Mouse (Mus musculus) embryonic facial prominence, embryonic 13.5 days (tissue): ENCODE data around the gene Actl6b. TPM values are rescaled to one million over a fixed set of nuclear protein-coding genes. Genes with fewer than 3 reads are reported as not detected.
A peak's percentile ranks its signal among the peaks of the same experiment; 100 is the strongest.
"Not testable (repeated sequence)": the region's sequence is repeated elsewhere in the genome, so short reads cannot be mapped to it uniquely, and the experiment has no call there.

Experiments
- ATAC-seq: fragments of 200-750 bp; cut with Nextera tagmentation; 2 replicates; pipeline ENCODE4 v1.8.0; 2017; ENCODE audit warnings: low read depth; ENCODE audit not compliant: insufficient number of reproducible peaks, insufficient read depth, low FRiP score, low TSS enrichment
- H3K27ac ChIP-seq: fragments of 300-500 bp; sonication (generic); 2 replicates; pipeline ENCODE4 v1.5.1; 2015; ENCODE audit warnings: moderate library complexity, mild to moderate bottlenecking, inconsistent platforms
- H3K27me3 ChIP-seq: fragments of 300-500 bp; sonication (generic); 2 replicates; pipeline ENCODE4 v1.6.1; 2015; ENCODE audit warnings: mild to moderate bottlenecking, inconsistent platforms
- H3K36me3 ChIP-seq: fragments of 300-500 bp; sonication (generic); 2 replicates; pipeline ENCODE4 v1.6.1; 2015; ENCODE audit warnings: mild to moderate bottlenecking, inconsistent platforms
- H3K4me1 ChIP-seq: fragments of 300-500 bp; sonication (generic); 2 replicates; pipeline ENCODE4 v1.6.1; 2015; ENCODE audit warnings: inconsistent platforms
- H3K4me2 ChIP-seq: fragments of 300-500 bp; sonication (generic); 2 replicates; pipeline ENCODE4 v1.6.1; 2015; ENCODE audit warnings: moderate library complexity, mild to moderate bottlenecking, inconsistent platforms
- H3K4me3 ChIP-seq: fragments of 300-500 bp; sonication (generic); 2 replicates; pipeline ENCODE4 v1.5.1; 2015; ENCODE audit warnings: mild to moderate bottlenecking, inconsistent platforms
- H3K9ac ChIP-seq: fragments of 300-500 bp; sonication (generic); 2 replicates; pipeline ENCODE4 v1.6.1; 2015; ENCODE audit warnings: mild to moderate bottlenecking, inconsistent platforms
- H3K9me3 ChIP-seq: fragments of 300-500 bp; sonication (generic); 2 replicates; pipeline ENCODE4 v1.6.1; 2016; ENCODE audit warnings: inconsistent platforms
- WGBS: fragments of 180-500 bp; shearing (Covaris S2); methylation state at CpG from one replicate; pipeline ENCODE4 v1.1.7; 2015; ENCODE audit warnings: mixed read lengths; 5-methylcytosine and 5-hydroxymethylcytosine counted together
- microRNA-seq: library from miRNA; unstranded; fragments of <30 nt; microRNA quantifications from one replicate; pipeline ENCODE4, GENCODE M21; 2016
- polyA plus RNA-seq: library from polyadenylated mRNA; unstranded; fragments of >200 nt; fragmentation: Nextera tagmentation; extraction: Ambion mirVana; gene quantifications from 2 replicates; pipeline ENCODE4 v1.2.1, GENCODE M21; 2015

Gene Actl6b
- polyA plus RNA-seq, 1 experiment from 2014 or later, result 4.5 TPM

DNA sequence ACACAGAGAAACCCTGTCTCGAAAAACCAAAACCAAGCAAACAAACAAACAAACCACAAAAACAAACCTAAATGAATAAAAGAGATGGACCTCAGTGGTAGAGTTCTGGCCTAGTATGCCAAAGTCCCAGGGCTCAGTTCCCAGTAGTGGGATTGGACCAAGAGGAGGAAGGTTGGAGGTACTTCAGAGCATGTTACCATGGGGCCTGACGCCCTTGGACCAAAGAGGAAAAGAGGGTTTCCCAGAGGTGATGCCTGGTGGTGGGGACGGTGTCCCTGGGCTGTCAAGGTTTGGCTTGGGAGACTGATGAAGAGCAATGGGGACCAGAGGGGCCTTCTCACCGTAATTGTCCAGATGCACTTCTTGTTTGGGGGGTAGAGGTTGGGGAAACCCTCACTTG lies 56.7 kb downstream of the Actl6b start:
- peaks cover 64% of the 10 kb centered on the region for H3K4me1 ChIP-seq
- ATAC-seq, result no peak

DNA sequence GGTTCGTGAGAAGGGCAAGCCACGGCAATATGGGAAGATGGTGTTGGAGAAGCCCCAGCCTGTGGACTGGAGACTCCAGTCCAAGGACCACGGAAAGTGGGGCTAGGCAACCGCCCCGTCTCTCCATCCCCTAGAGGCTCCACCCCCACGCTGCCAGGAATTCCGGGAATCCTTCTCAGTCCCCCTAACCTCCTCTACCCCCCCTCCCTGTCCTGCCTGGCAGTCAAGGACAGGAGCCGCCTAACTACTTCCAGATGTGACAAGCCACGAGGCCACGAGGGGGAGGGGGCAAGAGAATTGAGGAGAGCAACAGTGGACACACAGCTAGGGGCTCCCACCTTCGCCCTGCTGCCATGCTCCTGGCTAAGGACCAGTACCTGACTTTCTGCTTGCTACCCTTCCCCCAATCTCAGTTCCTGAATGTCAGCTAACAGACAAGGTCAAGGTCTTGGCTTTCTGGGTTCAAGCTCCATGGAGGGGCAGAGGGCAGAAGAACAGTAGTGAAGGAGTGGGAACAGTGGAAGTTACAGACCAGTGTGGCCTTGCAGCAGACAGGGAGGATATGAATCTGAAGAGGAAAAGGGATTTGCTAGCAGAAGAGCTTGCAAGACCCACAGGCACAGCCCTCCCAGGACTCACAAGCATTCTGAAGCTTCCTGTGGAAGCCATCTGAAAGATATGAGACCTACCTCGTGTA lies 57.4 kb downstream of the Actl6b start:
- Histone ChIP-seq H3K9me3 (no peaks in the 10 kb centered on the region), H3K4me1 (peaks cover 64% of the 10 kb centered on the region), H3K4me2 (peak overlapping the region; percentile 72), H3K27ac (peak overlapping the region; percentile 99), H3K27me3 (no peaks in the 10 kb centered on the region), H3K9ac (peak overlapping the region; percentile 68), H3K4me3 (peak overlapping the region; percentile 43), H3K36me3 (peaks cover 24% of the 10 kb centered on the region)
- ATAC-seq, result peak; percentile 56; the same call in 1 of the 2 replicates
- WGBS, result 3% methylated on average over 12 of the region's 12 CpGs

More for the DNA sequence above, 56.7 kb downstream of the Actl6b start:
- peak overlapping the region; percentile 68 for H3K9ac ChIP-seq
- H3K36me3 ChIP-seq, result peaks cover 30% of the 10 kb centered on the region
- H3K27me3 ChIP-seq, result no peaks in the 10 kb centered on the region
- H3K27ac ChIP-seq, result peak overlapping the region; percentile 99
- no peaks in the 10 kb centered on the region for H3K9me3 ChIP-seq
- H3K4me3 ChIP-seq, result peak overlapping the region; percentile 43
- 39% methylated on average over 4 of the region's 4 CpGs for WGBS
- peak overlapping the region; percentile 72 for H3K4me2 ChIP-seq

- Histone ChIP-seq H3K4me3 (peak overlapping the region; percentile 43), H3K9ac (peak overlapping the region; percentile 68), H3K4me1 (peaks cover 64% of the 10 kb centered on the region), H3K4me2 (peak overlapping the region; percentile 72), H3K9me3 (no peaks in the 10 kb centered on the region), H3K27ac (peak overlapping the region; percentile 99), H3K36me3 (peaks cover 18% of the 10 kb centered on the region), H3K27me3 (no peaks in the 10 kb centered on the region)
- peak; percentile 53 for ATAC-seq
- WGBS, result 0% methylated on average over 6 of the region's 6 CpGs
Observed at GRCm38 (mm10) chr5:137611245-137611602, 57.9 kb downstream of the Actl6b start.

DNA sequence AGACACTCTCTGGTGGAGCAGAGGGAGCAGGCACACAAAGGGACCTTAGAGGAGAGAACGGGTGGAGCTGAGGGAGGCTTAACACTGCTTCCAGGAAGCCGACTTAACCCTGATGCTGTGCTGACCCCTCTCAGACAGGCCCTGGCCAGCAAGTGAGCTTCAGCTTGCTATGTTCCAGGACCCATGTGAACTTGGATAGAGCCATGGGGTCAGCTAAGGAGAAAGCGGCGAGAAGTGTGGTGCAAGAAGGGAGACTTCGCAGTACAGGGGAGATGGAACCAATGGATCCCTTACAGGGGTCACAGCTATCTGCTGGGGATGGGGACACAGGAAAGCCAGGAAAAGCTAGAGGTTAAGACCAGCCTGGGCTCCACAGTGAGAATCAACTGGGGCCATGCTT lies 59.8 kb downstream of the Actl6b start:
- H3K4me1 ChIP-seq, result peaks cover 57% of the 10 kb centered on the region
- H3K9ac ChIP-seq, result peak overlapping the region; percentile 21; the same call in 1 of the 2 replicates
- H3K27ac ChIP-seq, result peak overlapping the region; percentile 99; the same call in 1 of the 2 replicates
- no peaks in the 10 kb centered on the region for H3K36me3 ChIP-seq
- ATAC-seq, result no peak
- H3K4me3 ChIP-seq, result no peak overlapping the region
- H3K9me3 ChIP-seq, result no peaks in the 10 kb centered on the region
- H3K27me3 ChIP-seq, result no peaks in the 10 kb centered on the region
- 64% methylated on average over 5 of the region's 5 CpGs for WGBS
- H3K4me2 ChIP-seq, result no peak overlapping the region

DNA sequence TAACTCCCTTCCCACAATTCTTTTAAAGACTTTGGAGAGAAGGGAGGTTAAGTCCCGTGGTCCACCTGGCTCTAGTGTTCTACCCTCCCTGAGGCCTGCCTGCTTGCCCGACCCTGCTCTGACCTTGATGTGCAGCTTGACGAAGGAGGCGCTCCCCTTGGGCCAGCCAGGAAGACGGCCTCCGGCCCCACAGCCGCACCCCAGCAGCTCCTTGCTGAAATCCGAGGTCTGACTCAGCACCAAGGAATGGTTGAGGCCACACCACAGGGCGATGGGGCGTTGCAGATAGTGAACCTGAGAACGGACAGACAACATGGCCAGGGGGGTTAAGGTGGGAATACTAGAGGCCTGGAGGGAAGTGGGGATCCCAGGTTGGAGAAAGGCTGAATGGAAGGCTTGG lies 60.2 kb downstream of the Actl6b start, which contains the start of gene Pcolce:
Pcolce (minus strand) TSS at position 235 of the 400 bp plus-strand sequence.
- Histone ChIP-seq H3K27ac (peak within 1 kb of the TSS; percentile 99; the same call in 1 of the 2 replicates), H3K9me3 (no peaks in the 10 kb centered on the region), H3K36me3 (no peaks in the 10 kb centered on the region), H3K27me3 (no peaks in the 10 kb centered on the region), H3K9ac (peak within 1 kb of the TSS; percentile 21), H3K4me3 (no peak within 1 kb of the TSS), H3K4me2 (no peak within 1 kb of the TSS), H3K4me1 (peaks cover 53% of the 10 kb centered on the region)
- ATAC-seq, result no peak
- WGBS, result 42% methylated on average over 11 of the region's 11 CpGs

DNA sequence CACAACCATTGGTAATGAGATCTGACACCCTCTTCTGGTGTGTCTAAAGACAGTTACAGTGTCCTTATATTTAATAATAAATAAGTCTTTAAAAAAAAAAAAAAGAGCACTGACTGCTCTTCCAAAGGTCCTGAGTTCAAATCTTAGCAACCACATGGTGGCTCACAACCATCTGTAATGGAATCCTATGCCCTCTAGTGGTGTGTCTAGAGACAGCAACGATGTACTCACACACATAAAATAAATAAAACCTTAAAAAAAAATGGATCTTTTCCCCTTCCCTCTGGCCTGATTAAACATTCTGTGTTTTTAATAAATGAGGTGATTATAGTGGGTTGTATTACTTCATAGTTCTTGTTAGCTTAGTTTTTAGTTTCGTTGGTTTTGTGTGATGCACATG lies 61.6 kb downstream of the Actl6b start:
- 85% methylated on average over 2 of the region's 2 CpGs for WGBS
- H3K4me3 ChIP-seq, H3K4me2 ChIP-seq, H3K36me3 ChIP-seq, H3K9ac ChIP-seq, ATAC-seq, H3K27me3 ChIP-seq, H3K27ac ChIP-seq, H3K9me3 ChIP-seq: not testable (repeated sequence)
- H3K4me1 ChIP-seq, result peaks cover 39% of the 10 kb centered on the region

- WGBS, result 85% methylated on average over 7 of the region's 7 CpGs
- H3K4me3 ChIP-seq, result no peak overlapping the region
- no peaks in the 10 kb centered on the region for H3K36me3 ChIP-seq
- H3K4me1 ChIP-seq, result peaks cover 35% of the 10 kb centered on the region
- no peaks in the 10 kb centered on the region for H3K27me3 ChIP-seq
- H3K4me2 ChIP-seq, result no peak overlapping the region
- no peak for ATAC-seq
- H3K27ac ChIP-seq, result no peak overlapping the region
- H3K9ac ChIP-seq, result no peak overlapping the region
- no peaks in the 10 kb centered on the region for H3K9me3 ChIP-seq
Observed at GRCm38 (mm10) chr5:137615347-137615746, 62.0 kb downstream of the Actl6b start.

Small RNA genes within 50 kb of the gene (microRNA-seq; reads per million reads assigned to microRNA genes)
- gene Mir6418, result 1.5 reads per million

Other genes with a start within 250 kb of the Actl6b start
- 143 and 148 TPM in 2 replicates for gene Srrt, start 245.8 kb upstream of the Actl6b start, polyA plus RNA-seq
- gene Trip6, start 239.1 kb upstream of the Actl6b start, polyA plus RNA-seq, result 106 TPM in 2 replicates
- gene Slc12a9, start 219.9 kb upstream of the Actl6b start, polyA plus RNA-seq, result 16.0 and 16.1 TPM in 2 replicates
- gene Ephb4, start 203.4 kb upstream of the Actl6b start, polyA plus RNA-seq, result 70.4 and 71.0 TPM in 2 replicates
- 0.11 and 0.17 TPM in 2 replicates for gene Zan, start 76.5 kb upstream of the Actl6b start, polyA plus RNA-seq
- gene Pop7, start 51.0 kb upstream of the Actl6b start, polyA plus RNA-seq, result 48.0 and 56.2 TPM in 2 replicates
- gene Gigyf1, start 35.0 kb upstream of the Actl6b start, polyA plus RNA-seq, result 16.3 and 17.1 TPM in 2 replicates
- gene Epo, start 20.3 kb upstream of the Actl6b start, polyA plus RNA-seq, result not detected in 2 replicates
- 360 and 396 TPM in 2 replicates for gene Gnb2, start 20.0 kb upstream of the Actl6b start, polyA plus RNA-seq
- gene Tfr2, start 16.3 kb downstream of the Actl6b start, polyA plus RNA-seq, result 0.35 and 1.7 TPM in 2 replicates
- 33.3 and 33.8 TPM in 2 replicates for gene Mospd3, start 47.5 kb downstream of the Actl6b start, polyA plus RNA-seq
- gene Pcolce, start 60.3 kb downstream of the Actl6b start, polyA plus RNA-seq, result 122 and 135 TPM in 2 replicates
- gene Fbxo24, start 75.5 kb downstream of the Actl6b start, polyA plus RNA-seq, result 0.13 TPM in 1 of 2 replicates, not detected in the other
- 31.5 and 33.9 TPM in 2 replicates for gene Lrch4, start 75.6 kb downstream of the Actl6b start, polyA plus RNA-seq
- 7.9 and 8.2 TPM in 2 replicates for gene Gm20605, start 75.7 kb downstream of the Actl6b start, polyA plus RNA-seq
- gene Sap25, start 87.8 kb downstream of the Actl6b start, polyA plus RNA-seq, result 7.0 and 8.6 TPM in 2 replicates
- gene Irs3, start 92.2 kb downstream of the Actl6b start, polyA plus RNA-seq, result 0.26 and 0.32 TPM in 2 replicates
- 15.8 and 19.2 TPM in 2 replicates for gene Agfg2, start 131.2 kb downstream of the Actl6b start, polyA plus RNA-seq
- gene Nyap1, start 188.1 kb downstream of the Actl6b start, polyA plus RNA-seq, result 3.5 and 4.4 TPM in 2 replicates
- 129 and 134 TPM in 2 replicates for gene Tsc22d4, start 192.2 kb downstream of the Actl6b start, polyA plus RNA-seq
- 28.4 and 30.6 TPM in 2 replicates for gene Ppp1r35, start 225.3 kb downstream of the Actl6b start, polyA plus RNA-seq
- gene Mepce, start 234.1 kb downstream of the Actl6b start, polyA plus RNA-seq, result 14.2 and 14.7 TPM in 2 replicates
- gene Zcwpw1, start 234.3 kb downstream of the Actl6b start, polyA plus RNA-seq, result 36.1 and 39.7 TPM in 2 replicates